Mouse (Mus musculus): ENCODE data around the gene Pip5k1b. TPM values are rescaled to one million over a fixed set of nuclear protein-coding genes. Genes with fewer than 3 reads are reported as not detected.

The Pip5k1b gene
- polyA plus RNA-seq, 1 experiment: 0.68 TPM

DNA sequence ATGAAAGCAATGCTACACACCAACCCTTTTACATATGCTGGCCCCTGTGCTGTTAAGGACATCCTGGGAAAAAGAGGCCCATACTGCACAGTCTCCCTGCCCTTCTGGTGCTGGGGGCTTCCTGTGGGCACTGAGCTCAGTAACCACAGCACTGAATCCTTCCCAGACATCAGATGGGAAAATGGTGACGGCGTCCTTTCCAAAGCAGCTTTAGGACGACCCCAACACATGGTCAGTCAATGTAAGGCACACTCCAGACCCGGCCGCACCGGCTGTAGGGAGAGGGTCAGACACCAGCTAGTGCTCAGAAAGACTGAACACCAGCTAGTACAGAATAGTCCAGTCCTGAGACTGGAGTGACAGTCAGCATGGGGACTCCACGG is 13.4 kb downstream of the Pip5k1b start:
- no peaks in the 10 kb centered on the region for H3K36me3 ChIP-seq (ENCODE audit: control insufficient read depth, insufficient read depth)
- TF ChIP-seq MAX (IDR thresholded peaks at IDR 0.05) (no peak), MYOD1 (IDR thresholded peaks at IDR 0.05; ENCODE audit: control insufficient read depth, insufficient read length, low read depth) (no peak), CTCF (IDR thresholded peaks at IDR 0.05; ENCODE audit: control insufficient read depth, insufficient read depth, insufficient read length) (no peak), USF1 (IDR thresholded peaks at IDR 0.05; ENCODE audit: low read depth) (no peak), CEBPB (IDR thresholded peaks at IDR 0.05; ENCODE audit: low read depth) (no peak), FOSL1 (IDR thresholded peaks at IDR 0.05; ENCODE audit: insufficient read depth, low read length, poor library complexity, severe bottlenecking) (no peak), MYOG (IDR thresholded peaks at IDR 0.05; ENCODE audit: control insufficient read depth, extremely low read depth, insufficient read length) (no peak)
- H3K79me2 ChIP-seq (ENCODE audit: control insufficient read depth, insufficient read depth): no peaks in the 10 kb centered on the region
- H3K4me3 ChIP-seq (ENCODE audit: insufficient read depth, poor library complexity, severe bottlenecking): no peak overlapping the region
- H3K27me3 ChIP-seq (ENCODE audit: control insufficient read depth, insufficient read depth, insufficient read length): no peaks in the 10 kb centered on the region
- H3ac ChIP-seq (ENCODE audit: control insufficient read depth, insufficient read length, low read depth): no peak overlapping the region
- no peaks in the 10 kb centered on the region for H3K79me3 ChIP-seq (ENCODE audit: low read depth)

DNA sequence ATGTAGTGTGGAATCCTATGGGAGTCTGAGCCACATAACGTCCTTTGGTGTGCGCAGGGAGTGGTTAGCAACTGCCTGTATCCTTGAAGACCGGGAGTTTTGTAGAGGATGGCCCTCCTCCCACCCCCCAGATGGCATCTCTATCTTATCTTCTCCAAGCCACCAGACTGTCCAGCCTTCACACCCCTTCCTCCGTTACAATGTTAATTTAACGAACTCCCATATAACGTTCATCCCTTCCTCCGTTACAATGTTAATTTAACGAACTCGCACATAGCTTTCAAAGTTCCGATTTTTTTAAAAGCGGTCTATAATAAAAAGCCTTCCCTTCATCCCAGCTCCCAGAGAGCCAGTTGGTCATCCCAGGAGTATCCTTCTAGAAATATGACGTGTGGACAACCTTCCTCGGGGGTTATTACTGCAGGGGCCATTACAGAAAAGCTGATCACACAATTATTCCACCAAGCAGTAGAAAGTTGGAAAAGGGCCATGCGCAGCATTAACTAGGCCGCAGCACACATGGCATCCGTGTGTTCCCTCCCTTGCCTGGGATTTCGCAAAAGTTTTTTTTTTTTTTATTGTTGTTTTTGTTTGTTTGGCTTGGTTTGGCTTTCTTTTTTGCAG is 13.9 kb downstream of the Pip5k1b start:
- TF ChIP-seq MAX (IDR thresholded peaks at IDR 0.05) (no peak), USF1 (IDR thresholded peaks at IDR 0.05; ENCODE audit: low read depth) (no peak), CEBPB (IDR thresholded peaks at IDR 0.05; ENCODE audit: low read depth) (no peak), MYOD1 (IDR thresholded peaks at IDR 0.05; ENCODE audit: control insufficient read depth, insufficient read length, low read depth) (no peak), FOSL1 (IDR thresholded peaks at IDR 0.05; ENCODE audit: insufficient read depth, low read length, poor library complexity, severe bottlenecking) (no peak), MYOG (IDR thresholded peaks at IDR 0.05; ENCODE audit: control insufficient read depth, extremely low read depth, insufficient read length) (no peak), CTCF (IDR thresholded peaks at IDR 0.05; ENCODE audit: control insufficient read depth, insufficient read depth, insufficient read length) (no peak)
- Histone ChIP-seq H3ac (ENCODE audit: control insufficient read depth, insufficient read length, low read depth) (no peak overlapping the region), H3K79me2 (ENCODE audit: control insufficient read depth, insufficient read depth) (no peaks in the 10 kb centered on the region), H3K4me3 (ENCODE audit: insufficient read depth, poor library complexity, severe bottlenecking) (no peak overlapping the region), H3K27me3 (ENCODE audit: control insufficient read depth, insufficient read depth, insufficient read length) (no peaks in the 10 kb centered on the region), H3K79me3 (ENCODE audit: low read depth) (no peaks in the 10 kb centered on the region), H3K36me3 (ENCODE audit: control insufficient read depth, insufficient read depth) (no peaks in the 10 kb centered on the region)

DNA sequence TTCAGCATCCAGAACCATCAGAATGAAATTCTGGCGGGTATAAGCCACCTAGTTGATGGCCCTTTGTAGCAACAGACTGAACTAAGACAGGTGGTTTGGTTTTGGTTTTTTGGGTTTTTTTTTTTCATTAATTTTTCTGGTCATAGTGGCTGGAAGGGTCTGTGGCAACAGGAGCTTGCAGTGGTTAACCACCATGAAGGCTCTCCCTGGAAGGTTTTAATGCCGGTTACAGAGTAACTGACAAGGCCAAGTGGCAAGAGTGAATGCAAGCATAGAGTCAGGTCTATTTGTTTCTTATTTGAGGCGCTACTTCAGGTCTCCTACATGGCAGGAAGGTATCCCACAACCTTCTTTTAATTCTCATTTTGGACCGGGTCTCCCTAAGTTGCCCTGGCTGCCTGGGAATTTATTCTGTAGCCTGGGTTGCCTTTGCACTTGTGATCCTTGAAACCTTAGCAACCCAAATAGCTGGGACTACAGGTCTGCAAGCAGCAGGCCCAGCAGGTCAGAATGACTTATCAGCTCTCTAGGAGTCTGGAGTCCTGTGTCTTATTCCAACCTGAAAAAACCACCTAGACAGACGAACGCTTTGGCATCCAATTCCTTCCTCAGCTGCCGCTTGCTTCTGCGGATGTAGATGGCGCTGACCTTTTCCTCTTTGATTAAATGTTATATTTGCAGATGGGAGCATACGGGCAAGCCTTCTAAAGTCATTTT is 14.6 kb downstream of the Pip5k1b start:
- no peak for TF ChIP-seq MYOD1 (IDR thresholded peaks at IDR 0.05; ENCODE audit: control insufficient read depth, insufficient read length, low read depth)
- no peak for TF ChIP-seq CEBPB (IDR thresholded peaks at IDR 0.05; ENCODE audit: low read depth)
- no peak for TF ChIP-seq MAX (IDR thresholded peaks at IDR 0.05)
- TF ChIP-seq FOSL1 (IDR thresholded peaks at IDR 0.05; ENCODE audit: insufficient read depth, low read length, poor library complexity, severe bottlenecking): no peak
- no peak for TF ChIP-seq USF1 (IDR thresholded peaks at IDR 0.05; ENCODE audit: low read depth)
- no peak for TF ChIP-seq MYOG (IDR thresholded peaks at IDR 0.05; ENCODE audit: control insufficient read depth, extremely low read depth, insufficient read length)
- no peak for TF ChIP-seq CTCF (IDR thresholded peaks at IDR 0.05; ENCODE audit: control insufficient read depth, insufficient read depth, insufficient read length)

DNA sequence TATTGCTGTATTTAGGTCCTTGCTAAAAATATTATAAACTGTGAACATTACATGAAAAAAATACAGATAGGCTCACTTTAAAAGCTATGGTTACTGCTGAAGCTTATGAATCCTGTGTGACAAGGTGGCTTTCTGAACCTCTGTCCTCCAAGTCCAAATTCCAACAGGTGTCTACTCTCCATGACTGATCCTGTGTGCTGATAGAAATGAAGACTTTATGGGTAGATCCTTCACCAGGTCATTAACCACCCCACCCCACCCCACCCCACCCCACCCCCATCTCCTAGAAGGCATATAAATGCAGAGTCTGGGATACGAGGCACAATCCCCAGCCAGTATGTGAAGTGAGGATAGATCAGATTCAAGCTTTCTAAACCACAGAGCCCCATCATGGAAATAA is 16.6 kb downstream of the Pip5k1b start:
- H3K27me3 ChIP-seq (ENCODE audit: control insufficient read depth, insufficient read depth, insufficient read length): no peaks in the 10 kb centered on the region
- H3ac ChIP-seq (ENCODE audit: control insufficient read depth, insufficient read length, low read depth): no peak overlapping the region
- no peak for TF ChIP-seq USF1 (IDR thresholded peaks at IDR 0.05; ENCODE audit: low read depth)
- TF ChIP-seq MYOG (IDR thresholded peaks at IDR 0.05; ENCODE audit: control insufficient read depth, extremely low read depth, insufficient read length): no peak
- no peak for TF ChIP-seq MYOD1 (IDR thresholded peaks at IDR 0.05; ENCODE audit: control insufficient read depth, insufficient read length, low read depth)
- TF ChIP-seq CTCF (IDR thresholded peaks at IDR 0.05; ENCODE audit: control insufficient read depth, insufficient read depth, insufficient read length): no peak
- no peak for TF ChIP-seq MAX (IDR thresholded peaks at IDR 0.05)
- no peak for TF ChIP-seq CEBPB (IDR thresholded peaks at IDR 0.05; ENCODE audit: low read depth)
- TF ChIP-seq FOSL1 (IDR thresholded peaks at IDR 0.05; ENCODE audit: insufficient read depth, low read length, poor library complexity, severe bottlenecking): no peak
- H3K36me3 ChIP-seq (ENCODE audit: control insufficient read depth, insufficient read depth): no peaks in the 10 kb centered on the region
- H3K79me2 ChIP-seq (ENCODE audit: control insufficient read depth, insufficient read depth): no peaks in the 10 kb centered on the region
- no peak overlapping the region for H3K4me3 ChIP-seq (ENCODE audit: insufficient read depth, poor library complexity, severe bottlenecking)
- H3K79me3 ChIP-seq (ENCODE audit: low read depth): no peaks in the 10 kb centered on the region

More for the DNA sequence above, 14.6 kb downstream of the Pip5k1b start:
- Histone ChIP-seq H3K27me3 (ENCODE audit: control insufficient read depth, insufficient read depth, insufficient read length) (no peaks in the 10 kb centered on the region), H3K4me3 (ENCODE audit: insufficient read depth, poor library complexity, severe bottlenecking) (no peak overlapping the region), H3K36me3 (ENCODE audit: control insufficient read depth, insufficient read depth) (no peaks in the 10 kb centered on the region), H3K79me3 (ENCODE audit: low read depth) (no peaks in the 10 kb centered on the region), H3ac (ENCODE audit: control insufficient read depth, insufficient read length, low read depth) (no peak overlapping the region), H3K79me2 (ENCODE audit: control insufficient read depth, insufficient read depth) (no peaks in the 10 kb centered on the region)

DNA sequence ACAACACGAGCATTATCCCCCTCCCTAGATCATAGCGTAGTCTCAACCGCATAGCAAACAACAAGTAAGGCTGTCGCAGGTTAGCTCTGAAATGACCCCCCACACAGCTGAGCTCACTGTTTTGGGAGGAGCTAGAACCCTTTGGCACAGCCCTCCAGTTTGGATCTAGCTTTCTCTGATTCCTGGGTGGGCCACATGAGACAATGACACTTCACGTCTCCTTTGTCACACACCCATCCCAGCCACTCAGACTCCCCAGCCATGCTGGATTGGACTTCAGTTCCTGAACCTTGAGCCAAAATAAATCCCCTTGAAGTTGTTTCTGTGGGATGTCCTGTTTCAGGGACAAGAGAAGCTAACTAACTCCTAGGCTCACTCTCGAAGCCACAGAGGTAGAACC is 17.5 kb downstream of the Pip5k1b start:
- Histone ChIP-seq H3K36me3 (ENCODE audit: control insufficient read depth, insufficient read depth) (no peaks in the 10 kb centered on the region), H3K27me3 (ENCODE audit: control insufficient read depth, insufficient read depth, insufficient read length) (no peaks in the 10 kb centered on the region), H3K4me3 (ENCODE audit: insufficient read depth, poor library complexity, severe bottlenecking) (no peak overlapping the region), H3ac (ENCODE audit: control insufficient read depth, insufficient read length, low read depth) (no peak overlapping the region), H3K79me2 (ENCODE audit: control insufficient read depth, insufficient read depth) (no peaks in the 10 kb centered on the region), H3K79me3 (ENCODE audit: low read depth) (no peaks in the 10 kb centered on the region)
- no peak for TF ChIP-seq CEBPB (IDR thresholded peaks at IDR 0.05; ENCODE audit: low read depth)
